Mouse (Mus musculus) macrophage (primary cell): ENCODE data around the gene Son. TPM values are rescaled to one million over a fixed set of nuclear protein-coding genes. Genes with fewer than 3 reads are reported as not detected.

Source experiments
- H3K27ac ChIP-seq: fragments of 350-480 bp; formaldehyde crosslinking; 2 replicates; pipeline ENCODE4 v1.9.0; 2021
- H3K36me3 ChIP-seq: fragments of 350-480 bp; formaldehyde crosslinking; 2 replicates; pipeline ENCODE4 v1.9.0; 2021; ENCODE audit errors: inconsistent target
- H3K4me3 ChIP-seq: fragments of 350-480 bp; formaldehyde crosslinking; 2 replicates; pipeline ENCODE4 v1.9.0; 2021; ENCODE audit errors: inconsistent target
- H3K79me2 ChIP-seq: fragments of 350-480 bp; formaldehyde crosslinking; 2 replicates; pipeline ENCODE4 v1.9.0; 2021; ENCODE audit errors: inconsistent target
- WGBS: methylation state at CpG from one replicate; pipeline ENCODE4 v1.1.7; 2026; ENCODE audit warnings: inconsistent platforms; ENCODE audit not compliant: missing documents; 5-methylcytosine and 5-hydroxymethylcytosine counted together
- polyA plus RNA-seq: library from polyadenylated mRNA; stranded (reverse); fragments of 250-400 nt; gene quantifications from 3 replicates; pipeline ENCODE4 v1.2.4, GENCODE M21; 2018; ENCODE audit warnings: inconsistent platforms

Son gene
- polyA plus RNA-seq, 1 experiment from 2014 or later: 188 TPM

- under 1% methylated on average over 46 of the region's 46 CpGs for WGBS
- Histone ChIP-seq H3K27ac (peak within 1 kb of the TSS; percentile 83), H3K36me3 (no peaks in the 10 kb centered on the region), H3K79me2 (peaks cover 79% of the 10 kb centered on the region), H3K4me3 (peak within 1 kb of the TSS; percentile 91)
Measured at GRCm38 (mm10) chr16:91728123-91729065, 81.1 kb downstream of the Son start, which contains the start of gene Cryzl1. Gene Cryzl1, minus strand, starts transcription at chr16:91728975.

Other genes with a start within 250 kb of the Son start
- gene Il10rb, start 241.3 kb upstream of the Son start, polyA plus RNA-seq: 357 to 533 TPM (median 380 TPM) in 3 replicates
- 64.7 to 104 TPM (median 89.0 TPM) in 3 replicates for gene Ifnar1, start 162.3 kb upstream of the Son start, polyA plus RNA-seq
- 53.8 to 84.8 TPM (median 83.9 TPM) in 3 replicates for gene Ifngr2, start 100.4 kb upstream of the Son start, polyA plus RNA-seq
- gene Tmem50b, start 49.7 kb upstream of the Son start, polyA plus RNA-seq: 30.7 to 45.3 TPM (median 34.4 TPM) in 3 replicates
- 1.9 to 6.9 TPM (median 5.2 TPM) in 3 replicates for gene Dnajc28, start 28.5 kb upstream of the Son start, polyA plus RNA-seq
- gene Gart, start 554 bp upstream of the Son start, polyA plus RNA-seq: 25.7 to 72.6 TPM (median 28.7 TPM) in 3 replicates
- 4.9 to 12.7 TPM (median 6.0 TPM) in 3 replicates for gene Donson, start 41.3 kb downstream of the Son start, polyA plus RNA-seq
- 20.6 to 32.6 TPM (median 28.8 TPM) in 3 replicates for gene Cryzl1, start 81.5 kb downstream of the Son start, polyA plus RNA-seq
- 89.5 to 216 TPM (median 138 TPM) in 3 replicates for gene Itsn1, start 81.8 kb downstream of the Son start, polyA plus RNA-seq